Mouse (Mus musculus) lung, postnatal 14 days (tissue): ENCODE data around the gene Shroom3.
A peak's percentile ranks its signal among the peaks of the same experiment; 100 is the strongest.

ENCODE experiments used
- DNase-seq: peaks from one replicate; pipeline ENCODE4 v3.0.0; 2021

The Shroom3 gene

GRCm38 (mm10) chr5:92683351-92683807 lies at the start of gene Shroom3:
Gene Shroom3, plus strand, starts transcription at chr5:92683435.
- peak; percentile 35 for DNase-seq

GRCm38 (mm10) chr5:92633526-92633925 lies 49.7 kb upstream of the Shroom3 start:
- no peak for DNase-seq

DNA sequence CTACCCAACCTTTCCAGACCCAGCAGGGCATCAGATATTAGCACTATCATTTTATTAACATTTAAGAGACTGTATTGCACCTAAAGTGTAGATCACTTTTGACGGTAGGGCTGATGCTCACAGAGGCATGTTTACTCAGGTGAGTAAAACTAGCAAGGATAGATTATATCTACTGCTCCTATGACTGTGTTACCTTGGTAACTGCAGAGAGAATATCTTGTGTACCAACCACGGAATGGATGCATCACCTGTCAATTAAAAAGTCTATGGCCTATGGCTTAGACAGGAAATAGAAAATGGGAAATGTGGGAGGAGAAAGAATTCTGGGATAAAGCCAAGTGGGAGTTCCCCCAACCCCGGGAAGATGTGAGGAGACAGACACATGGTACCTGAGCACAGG lies 48.3 kb upstream of the Shroom3 start:
- DNase-seq: no peak

DNA sequence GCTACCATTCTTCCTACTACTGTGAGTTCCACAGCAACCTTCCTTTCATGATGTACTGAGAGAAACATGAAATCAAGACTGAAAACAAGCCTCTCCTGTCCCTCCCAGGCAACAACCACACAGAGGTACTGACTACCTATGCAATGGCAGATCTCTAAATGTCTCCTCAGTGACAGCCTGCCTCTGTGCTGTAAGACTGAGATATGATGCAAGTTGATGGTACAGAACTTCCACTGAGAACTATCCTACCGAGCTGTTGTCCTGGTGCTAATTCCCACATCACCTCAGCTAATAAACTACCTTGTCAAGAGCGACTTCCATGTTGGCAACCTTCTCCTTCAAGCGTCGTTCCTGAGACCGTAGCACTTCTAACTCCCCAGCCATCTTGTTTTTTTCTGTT lies 47.3 kb upstream of the Shroom3 start:
- DNase-seq: no peak

DNA sequence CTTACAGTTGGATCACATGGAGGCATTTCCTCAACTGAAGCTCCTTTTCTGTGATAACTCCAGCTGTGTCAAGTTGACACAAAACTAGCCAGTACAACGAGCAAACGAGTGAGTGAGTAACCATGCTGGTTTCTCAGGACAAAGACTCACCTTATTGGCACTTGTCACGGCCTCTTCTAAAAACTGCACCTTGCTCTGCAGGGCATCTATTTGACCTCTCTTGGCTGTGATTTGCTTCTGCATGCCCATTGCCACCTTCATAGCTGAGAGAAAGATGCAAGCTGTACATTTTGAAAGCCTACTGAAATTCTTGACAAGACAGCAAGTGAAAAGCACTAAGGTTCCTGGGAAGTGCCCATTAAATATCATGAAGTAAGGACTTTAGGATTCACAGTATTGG lies 42.4 kb upstream of the Shroom3 start:
- DNase-seq: no peak

- DNase-seq: peak; percentile 83
These were observed 27.0 kb upstream of the Shroom3 start for GRCm38 (mm10) chr5:92656256-92656655.

GRCm38 (mm10) chr5:92664321-92664720 lies 18.9 kb upstream of the Shroom3 start:
- DNase-seq: no peak

GRCm38 (mm10) chr5:92666860-92667259 lies 16.4 kb upstream of the Shroom3 start:
- no peak for DNase-seq

DNA sequence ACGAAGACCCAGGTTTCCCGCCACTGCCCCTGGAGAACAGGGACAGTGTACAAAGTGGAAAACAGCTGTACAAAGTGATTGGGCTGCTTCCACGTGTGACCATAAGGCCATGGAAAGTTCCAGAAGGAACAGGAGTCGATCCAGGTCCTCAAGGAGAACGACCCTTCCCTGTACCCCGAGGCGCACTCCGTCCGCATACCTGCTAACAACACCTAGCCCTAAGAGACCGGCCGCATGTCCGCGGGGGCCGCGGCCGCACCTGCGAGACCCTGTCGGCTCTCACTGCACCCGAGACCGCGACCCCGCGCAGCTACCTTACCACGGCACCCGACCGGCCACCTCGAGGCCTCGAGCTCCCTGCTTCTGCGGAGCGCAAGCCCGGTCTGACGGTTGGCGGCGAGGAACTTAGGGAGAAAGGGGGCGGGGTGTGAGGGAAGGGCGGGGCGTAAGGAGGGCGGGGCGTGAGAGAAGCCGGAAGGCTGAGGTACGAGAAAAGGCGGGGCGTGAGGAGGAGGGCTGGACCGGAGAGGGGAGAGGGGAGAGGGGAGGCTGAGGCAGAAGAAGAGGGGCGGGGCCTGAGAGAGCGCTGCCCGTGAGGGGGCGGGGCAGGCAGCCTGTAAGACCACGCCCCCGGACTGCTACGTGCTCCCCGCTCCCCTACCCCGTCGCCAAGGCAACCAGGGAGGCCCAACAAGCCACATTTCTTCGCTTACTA lies 8.2 kb upstream of the Shroom3 start, which contains the start of gene Ccdc158:
TSS of gene Ccdc158 (minus strand) at position 413 of the 715 bp plus-strand sequence.
- DNase-seq: peak; percentile 76

DNA sequence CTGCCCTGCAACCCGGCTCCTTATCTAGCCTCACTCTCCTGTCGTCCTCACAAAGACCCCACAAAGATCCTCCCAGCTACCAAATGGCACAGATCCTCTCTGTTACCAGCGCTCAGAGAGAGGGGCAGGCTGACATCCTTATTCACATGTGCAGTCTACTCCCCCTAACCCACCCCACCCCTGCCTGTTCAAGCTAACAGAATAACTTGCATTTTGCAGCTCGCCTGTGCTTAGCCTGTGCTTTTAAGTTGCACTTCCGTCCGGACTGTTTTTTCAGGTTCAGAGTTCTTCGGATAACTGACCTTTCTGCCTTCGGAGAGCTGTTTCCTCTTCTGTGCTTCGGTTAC lies 7.7 kb upstream of the Shroom3 start:
- no peak for DNase-seq

DNA sequence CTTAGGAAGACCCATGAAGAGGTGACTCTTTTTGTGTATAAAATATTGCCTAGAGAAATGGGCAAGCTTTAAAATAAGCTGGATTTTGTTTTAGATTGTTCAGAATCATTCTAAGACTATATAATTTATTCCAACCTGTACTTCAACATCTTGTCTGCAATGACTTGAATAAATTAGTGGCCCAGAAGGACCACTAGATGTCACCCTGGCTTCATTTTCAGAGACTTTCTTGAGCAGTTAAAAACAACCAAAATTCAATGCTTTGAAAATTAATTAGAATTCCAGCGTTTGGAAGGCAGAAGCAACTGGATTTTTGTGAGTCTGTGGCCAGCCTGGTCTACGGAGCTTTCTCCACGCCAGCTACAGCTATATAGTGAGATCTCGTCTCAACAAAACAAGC lies 3.8 kb upstream of the Shroom3 start:
- peak; percentile 48 for DNase-seq

- no peak for DNase-seq
These were observed 1.4 kb upstream of the Shroom3 start for GRCm38 (mm10) chr5:92681861-92682260.

DNA sequence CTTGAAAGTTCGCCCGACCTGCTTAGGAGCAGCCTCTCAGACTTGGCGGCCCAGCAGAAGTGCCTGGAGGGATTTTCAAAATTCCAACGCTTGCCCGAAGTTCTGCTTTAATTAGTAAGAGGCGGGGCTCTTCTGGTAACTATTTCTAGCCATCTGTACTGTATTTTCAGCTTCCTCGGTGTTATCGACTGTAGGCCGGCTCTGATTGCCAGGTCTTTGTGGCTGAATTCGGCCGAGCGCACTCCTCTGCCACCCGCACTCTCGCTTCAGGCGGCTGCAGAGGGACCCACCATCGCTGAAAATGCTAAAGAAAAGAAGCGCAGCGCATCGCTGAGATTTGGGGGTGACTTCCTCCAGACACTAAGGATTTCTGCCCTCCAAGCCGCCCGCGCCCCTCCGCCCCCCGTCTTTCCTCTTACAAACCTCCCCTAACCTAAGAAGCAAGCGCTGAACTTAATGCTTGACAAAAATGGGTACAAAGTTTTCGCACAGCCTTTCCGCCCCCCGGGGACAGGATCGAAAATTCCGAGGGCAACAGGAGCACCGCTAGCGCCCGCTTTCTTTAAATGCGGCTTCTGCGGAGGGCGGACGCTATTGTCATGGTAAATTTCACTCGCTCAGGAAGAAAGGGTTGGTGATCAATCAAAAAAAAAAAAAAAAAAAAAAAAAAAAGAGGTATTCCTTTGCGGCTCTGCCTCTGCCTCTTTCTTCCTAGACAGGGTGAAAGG lies 450 bp upstream of the Shroom3 start:
- peak; percentile 49 for DNase-seq

- no peak for DNase-seq
These were observed 738 bp downstream of the Shroom3 start for GRCm38 (mm10) chr5:92683871-92684475.

GRCm38 (mm10) chr5:92684715-92685460 lies 1.7 kb downstream of the Shroom3 start:
- DNase-seq: no peak

DNA sequence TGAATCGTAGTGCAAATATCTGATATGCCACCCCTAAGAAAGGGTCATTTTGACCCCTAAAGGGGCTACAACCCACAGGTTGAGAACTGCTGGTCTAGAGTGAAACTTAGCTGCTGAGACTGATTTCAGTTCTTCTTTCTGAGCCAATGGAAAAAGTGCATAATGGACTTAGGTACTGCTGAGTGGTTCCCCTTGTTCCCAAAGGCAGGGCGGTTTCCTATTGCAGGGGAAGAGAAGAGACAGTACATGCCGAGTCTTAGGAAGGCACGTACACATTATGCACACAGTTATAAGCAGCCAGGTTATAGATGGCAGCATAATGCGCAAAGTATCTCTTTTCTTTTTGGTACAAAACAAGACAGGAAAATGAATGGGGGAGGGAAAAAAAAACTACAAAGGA lies 4.9 kb downstream of the Shroom3 start:
- no peak for DNase-seq

DNA sequence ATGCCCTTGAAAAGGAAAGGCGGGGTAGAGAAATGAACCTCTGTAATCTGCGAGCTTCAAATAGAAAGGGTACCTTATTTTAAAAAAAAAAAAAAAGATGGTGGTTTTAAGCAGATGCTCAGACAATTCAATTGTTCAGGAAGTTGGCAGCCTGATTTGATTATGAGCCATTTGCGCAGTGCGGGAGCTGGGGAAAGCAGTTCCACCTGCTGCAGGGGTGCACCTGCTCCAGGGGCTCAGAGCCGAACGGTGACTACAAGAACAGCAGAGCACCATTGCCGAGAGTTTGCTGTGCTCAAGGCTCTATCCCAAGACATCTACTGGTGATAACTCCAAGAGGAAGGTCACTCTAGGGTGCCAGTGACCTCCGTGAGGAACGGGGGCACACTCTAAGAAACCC lies 5.3 kb downstream of the Shroom3 start:
- no peak for DNase-seq

DNA sequence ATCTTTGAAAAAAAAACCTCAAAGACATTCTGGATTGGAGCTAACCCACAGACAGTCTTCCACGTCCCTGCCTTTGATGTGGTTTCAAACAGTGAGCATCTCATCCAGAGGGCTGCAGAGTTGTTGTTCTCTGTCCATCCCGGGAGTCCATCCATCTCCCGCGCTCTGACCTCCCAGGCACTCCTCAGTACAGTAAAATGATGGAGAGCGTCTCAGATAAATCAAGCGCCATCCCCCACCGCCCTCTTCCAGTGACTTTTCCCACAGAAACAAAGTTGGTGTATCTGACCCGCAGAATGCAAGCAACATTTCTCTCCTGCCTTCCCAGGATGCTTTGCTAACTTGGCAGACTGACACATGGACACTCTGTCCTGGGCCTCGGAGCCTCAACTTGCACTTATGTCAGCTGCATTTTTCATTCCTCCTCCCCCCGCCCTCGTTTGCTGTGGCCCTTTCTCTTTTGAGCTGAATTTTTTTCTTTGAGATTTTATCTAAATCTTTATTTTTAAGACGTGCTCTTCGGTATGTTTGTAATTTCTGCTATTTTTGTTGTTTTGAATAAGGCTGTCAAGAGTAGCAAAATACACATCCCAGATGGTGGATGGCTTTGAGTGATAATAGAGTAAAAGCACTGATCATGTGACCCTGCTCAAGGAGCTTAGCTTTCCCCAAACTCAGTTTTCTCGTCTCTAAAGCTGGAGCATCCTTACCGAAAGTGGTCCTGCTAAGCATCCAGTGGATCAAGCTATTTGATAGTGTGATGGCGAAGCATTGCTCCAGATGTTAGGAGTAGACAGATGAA lies 9.2 kb downstream of the Shroom3 start:
- DNase-seq: peak; percentile 65

DNA sequence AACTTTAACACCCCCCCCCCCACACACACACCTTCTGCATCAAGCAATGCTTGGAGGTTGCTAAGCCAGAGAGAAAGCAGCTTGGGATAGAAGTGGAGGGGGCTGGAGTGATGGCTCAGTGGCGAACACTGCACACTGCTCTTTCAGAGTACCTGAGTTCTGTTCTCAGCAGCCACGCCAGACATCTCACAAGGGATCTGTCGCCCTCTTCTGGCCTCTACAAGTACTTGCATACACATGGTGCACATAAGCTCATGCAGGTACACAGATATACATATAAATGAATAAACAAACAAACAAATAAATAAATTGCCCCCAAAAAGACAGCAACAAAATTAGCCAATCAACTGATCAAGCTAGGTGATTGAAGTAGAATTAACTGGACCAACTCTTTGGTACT lies 10.5 kb downstream of the Shroom3 start:
- DNase-seq: no peak

DNA sequence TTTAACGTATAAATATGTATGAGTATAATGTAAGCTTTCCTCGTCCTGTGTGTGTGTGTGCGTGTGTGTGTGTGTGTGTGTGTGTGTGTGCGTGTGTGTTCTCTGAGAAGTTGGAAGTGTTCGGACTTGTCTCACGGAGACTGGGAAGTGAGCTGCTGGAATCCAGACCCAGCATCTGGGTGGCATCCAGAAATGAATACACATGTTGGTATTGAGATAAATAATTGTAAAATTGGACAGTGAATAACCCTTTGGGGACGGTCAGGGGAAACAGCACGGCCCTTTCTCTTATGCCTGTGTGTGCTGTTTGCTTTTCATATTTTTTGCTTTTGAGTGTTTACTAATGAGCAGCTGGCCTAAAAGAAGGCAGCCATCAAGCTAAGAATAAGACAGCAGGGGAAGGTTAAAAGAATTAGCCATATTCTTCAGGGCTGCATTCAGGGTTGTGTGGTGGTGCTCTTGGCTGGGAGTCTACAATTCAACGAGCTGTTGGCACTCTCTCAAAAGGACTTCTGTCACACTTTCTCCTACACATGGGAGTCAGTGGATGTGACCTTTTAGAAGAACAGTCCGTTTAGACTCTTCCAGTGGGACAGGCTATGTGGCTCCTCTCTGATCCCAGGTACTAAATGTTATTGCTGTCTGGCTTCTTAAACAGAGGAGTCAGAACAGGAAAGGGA lies 11.2 kb downstream of the Shroom3 start:
- peak; percentile 37 for DNase-seq

GRCm38 (mm10) chr5:92698131-92698836 lies 15.0 kb downstream of the Shroom3 start:
- DNase-seq: no peak
